Mouse (Mus musculus) hematopoietic stem cell, adult 5-6 weeks (primary cell): ENCODE data around the gene Ctsg. TPM values are rescaled to one million over a fixed set of nuclear protein-coding genes. Genes with fewer than 3 reads are reported as not detected.

ENCODE experiments used
- ATAC-seq, 2 experiments: fragments of 125-278 bp in 1 of 2; replicated peaks in 1 of 2; 2 replicates each; pipeline ENCODE4 v1.8.0; 2016 to 2017; ENCODE audit warnings: inconsistent platforms in 2 of 2, mild to moderate bottlenecking in 2 of 2, moderate number of reproducible peaks in 2 of 2, low read depth in 1 of 2, moderate TSS enrichment in 1 of 2; ENCODE audit not compliant: low FRiP score in 2 of 2, poor library complexity in 2 of 2, severe bottlenecking in 2 of 2, insufficient read depth in 1 of 2, low TSS enrichment in 1 of 2
- total RNA-seq: library from RNA; stranded (forward); fragments of 172-1452, 232-1000 nt; gene quantifications from 2 replicates; pipeline ENCODE4 v1.2.3, GENCODE M21; 2017

Gene Ctsg
- total RNA-seq, 1 experiment from 2014 or later, result 140 TPM

- no peak for ATAC-seq
Observed at GRCm38 (mm10) chr14:56055408-56055807, 47.0 kb downstream of the Ctsg start.

Other genes with a start within 250 kb of the Ctsg start
- 13.0 and 13.1 TPM in 2 replicates for gene Nynrin, start 248.6 kb downstream of the Ctsg start, total RNA-seq
- 0.05 TPM in 1 of 2 replicates, not detected in the other for gene Cbln3, start 218.2 kb downstream of the Ctsg start, total RNA-seq
- gene Khnyn, start 217.6 kb downstream of the Ctsg start, total RNA-seq, result 40.6 and 50.5 TPM in 2 replicates
- 10.3 and 27.3 TPM in 2 replicates for gene Sdr39u1, start 202.3 kb downstream of the Ctsg start, total RNA-seq
- gene Cma1, start 157.9 kb downstream of the Ctsg start, total RNA-seq, result 0.88 TPM in 1 of 2 replicates, not detected in the other
- not detected in 2 replicates for gene Cma2, start 151.6 kb downstream of the Ctsg start, total RNA-seq
- gene Mcpt1, start 84.6 kb downstream of the Ctsg start, total RNA-seq, result not detected in 2 replicates
- gene Mcpt9, start 72.1 kb downstream of the Ctsg start, total RNA-seq, result not detected in 2 replicates
- not detected in 2 replicates for gene Mcpt2, start 60.5 kb downstream of the Ctsg start, total RNA-seq
- not detected in 2 replicates for gene Mcpt4, start 40.3 kb downstream of the Ctsg start, total RNA-seq
- gene Mcpt8, start 17.3 kb downstream of the Ctsg start, total RNA-seq, result 12.9 and 61.9 TPM in 2 replicates
- not detected in 2 replicates for gene Gzme, start 18.1 kb upstream of the Ctsg start, total RNA-seq
- gene Gzmd, start 30.0 kb upstream of the Ctsg start, total RNA-seq, result not detected in 2 replicates
- gene Gzmg, start 57.0 kb upstream of the Ctsg start, total RNA-seq, result not detected in 2 replicates
- gene Gzmn, start 72.0 kb upstream of the Ctsg start, total RNA-seq, result not detected in 2 replicates
- not detected in 2 replicates for gene Gzmf, start 108.8 kb upstream of the Ctsg start, total RNA-seq
- gene Gzmc, start 132.1 kb upstream of the Ctsg start, total RNA-seq, result 0.63 TPM in 1 of 2 replicates, not detected in the other
- 0.99 and 1.3 TPM in 2 replicates for gene Gzmb, start 159.7 kb upstream of the Ctsg start, total RNA-seq